Mouse (Mus musculus) adrenal gland, adult (tissue): ENCODE measurements at regions not wholly inside any gene's neighbourhood (a gene's known extent, or its start where the extent isn't known, plus 50 kb on each side); places are given as distances from the start of the nearest gene placed in this dataset.

ENCODE experiments used
- DNase-seq, 2 experiments: peaks; one replicate each; pipeline ENCODE4 v3.0.0; 2022 to 2023; ENCODE audit warnings: low spot score in 1 of 2; ENCODE audit not compliant: inconsistent age in 2 of 2

GRCm38 (mm10) chr11:64652811-64653210 is 216.4 kb upstream of the F930015N05Rik start:
- no peak for DNase-seq

- DNase-seq, result no peak
These were observed 218.7 kb upstream of the F930015N05Rik start for GRCm38 (mm10) chr11:64655162-64655561.

- DNase-seq, result no peak
These were observed 226.7 kb upstream of the F930015N05Rik start for GRCm38 (mm10) chr11:64663166-64663565.

GRCm38 (mm10) chr11:64667010-64667409 is 230.6 kb upstream of the F930015N05Rik start:
- peak in 1 of 2 experiments; percentile 21 for DNase-seq

- peak in 1 of 2 experiments; percentile 55 for DNase-seq
These were observed 231.1 kb upstream of the F930015N05Rik start for GRCm38 (mm10) chr11:64667521-64667920.

- peak in 1 of 2 experiments; percentile 33 for DNase-seq
These were observed 235.4 kb upstream of the F930015N05Rik start for GRCm38 (mm10) chr11:64671898-64672297.

- no peak for DNase-seq
These were observed 237.1 kb upstream of the F930015N05Rik start for GRCm38 (mm10) chr11:64673546-64673945.

GRCm38 (mm10) chr11:64703776-64704175 is 267.3 kb upstream of the F930015N05Rik start:
- DNase-seq, result no peak

- DNase-seq, result no peak
These were observed 267.0 kb upstream of the Elac2 start for GRCm38 (mm10) chr11:64711801-64712200.

- DNase-seq, result no peak
These were observed 263.7 kb upstream of the Elac2 start for GRCm38 (mm10) chr11:64715182-64715581.

- DNase-seq, result peak; percentile 82 to 94
These were observed 260.3 kb upstream of the Elac2 start for GRCm38 (mm10) chr11:64718316-64719085.

GRCm38 (mm10) chr11:64726249-64726648 is 252.6 kb upstream of the Elac2 start:
- DNase-seq, result no peak

GRCm38 (mm10) chr11:64727841-64728421 is 250.9 kb upstream of the Elac2 start:
- no peak for DNase-seq

- no peak for DNase-seq
These were observed 239.9 kb upstream of the Elac2 start for GRCm38 (mm10) chr11:64738948-64739347.

- DNase-seq, result no peak
These were observed 235.1 kb upstream of the Elac2 start for GRCm38 (mm10) chr11:64743753-64744152.

- DNase-seq, result no peak
These were observed 232.7 kb upstream of the Elac2 start for GRCm38 (mm10) chr11:64746146-64746545.

GRCm38 (mm10) chr11:64749976-64750375 is 228.9 kb upstream of the Elac2 start:
- no peak for DNase-seq

GRCm38 (mm10) chr11:64752299-64752698 is 226.5 kb upstream of the Elac2 start:
- peak in 1 of 2 experiments; percentile 20 for DNase-seq

GRCm38 (mm10) chr11:64752816-64753215 is 226.0 kb upstream of the Elac2 start:
- DNase-seq, result no peak

- no peak for DNase-seq
These were observed 224.8 kb upstream of the Elac2 start for GRCm38 (mm10) chr11:64754076-64754475.

- DNase-seq, result no peak
These were observed 223.3 kb upstream of the Elac2 start for GRCm38 (mm10) chr11:64755563-64755962.

- DNase-seq, result no peak
These were observed 218.2 kb upstream of the Elac2 start for GRCm38 (mm10) chr11:64760626-64761025.
